Mouse (Mus musculus) CH12.LX (cell line): ENCODE results near the gene Pepd. TPM values are rescaled to one million over a fixed set of nuclear protein-coding genes. Genes with fewer than 3 reads are reported as not detected.

Experiments
- DNase-seq: peaks from one replicate; pipeline ENCODE4 v3.0.0-alpha.2; 2013; ENCODE audit errors: extremely low read depth
- H3K27ac ChIP-seq: 2 replicates; pipeline ENCODE4 v1.5.1; 2012; ENCODE audit warnings: low read depth, mild to moderate bottlenecking, control low read depth, moderate library complexity; ENCODE audit not compliant: insufficient read depth
- H3K27me3 ChIP-seq: replicated peaks from 2 replicates; pipeline ENCODE3; 2012; ENCODE audit warnings: inconsistent platforms
- H3K36me3 ChIP-seq, 2 experiments: replicated peaks in 1 of 2; 2 replicates each; pipeline versions ENCODE3 to v1.6.1; 2012; ENCODE audit warnings: inconsistent platforms in 1 of 2, low read length in 1 of 2, mild to moderate bottlenecking in 1 of 2, mixed read lengths in 1 of 2, moderate library complexity in 1 of 2; ENCODE audit not compliant: control insufficient read depth in 1 of 2, insufficient read depth in 1 of 2
- H3K4me1 ChIP-seq, 2 experiments: 2 replicates each; pipeline ENCODE4 v1.6.1; 2012; ENCODE audit warnings: inconsistent platforms in 1 of 2, moderate library complexity in 1 of 2; ENCODE audit not compliant: insufficient read depth in 2 of 2, control insufficient read depth in 1 of 2
- H3K4me2 ChIP-seq: 2 replicates; pipeline ENCODE4 v1.6.1; 2012; ENCODE audit warnings: low read depth, mild to moderate bottlenecking, control low read depth; ENCODE audit not compliant: poor library complexity, insufficient read depth, severe bottlenecking
- H3K4me3 ChIP-seq, 3 experiments: fragments of 150-350 bp in 1 of 3; sonication (generic) in 1 of 3; replicated peaks in 1 of 3; 2 replicates each; pipeline versions ENCODE3 to v1.5.1; 2011 to 2012; ENCODE audit warnings: low read depth in 2 of 3, low read length in 2 of 3, mild to moderate bottlenecking in 2 of 3, moderate library complexity in 2 of 3, control low read depth in 1 of 3, improper control_type of control experiment in 1 of 3, inconsistent platforms in 1 of 3, mixed read lengths in 1 of 3; ENCODE audit not compliant: poor library complexity in 1 of 3
- H3K79me2 ChIP-seq: replicated peaks from 2 replicates; pipeline ENCODE4 v1.6.1; 2012; ENCODE audit warnings: mild to moderate bottlenecking, moderate library complexity; ENCODE audit not compliant: control insufficient read depth, poor library complexity, insufficient read depth, severe bottlenecking; ENCODE audit errors: extremely low read depth
- H3K9ac ChIP-seq: 2 replicates; pipeline ENCODE4 v1.6.1; 2012; ENCODE audit warnings: low read depth, mild to moderate bottlenecking, control low read depth, moderate library complexity; ENCODE audit not compliant: insufficient read depth
- H3K9me3 ChIP-seq: replicated peaks from 2 replicates; pipeline ENCODE3; 2012; ENCODE audit warnings: low read length, inconsistent platforms, mixed read lengths
- CHD1 ChIP-seq: IDR thresholded peaks from 2 replicates; pipeline ENCODE4 v1.6.1; 2012; ENCODE audit warnings: low read depth, low read length, improper control_type of control experiment, inconsistent platforms
- CHD2 ChIP-seq: IDR thresholded peaks from 2 replicates; pipeline ENCODE4 v1.6.1; 2011; ENCODE audit warnings: low read length, improper control_type of control experiment
- EP300 ChIP-seq: IDR thresholded peaks from 2 replicates; pipeline ENCODE4 v1.6.1; 2011; ENCODE audit warnings: low read length, improper control_type of control experiment
- ETS1 ChIP-seq: conservative IDR thresholded peaks from 2 replicates; pipeline ENCODE4 v1.6.1; 2012; ENCODE audit warnings: low read depth, mild to moderate bottlenecking, inconsistent platforms, low read length, improper control_type of control experiment, moderate library complexity
- HCFC1 ChIP-seq: IDR thresholded peaks from 2 replicates; pipeline ENCODE4 v1.6.1; 2012; ENCODE audit warnings: low read depth, mild to moderate bottlenecking, inconsistent platforms, low read length, improper control_type of control experiment
- IRF4 ChIP-seq: IDR thresholded peaks from 2 replicates; pipeline ENCODE4 v1.6.1; 2014; ENCODE audit warnings: low read depth, mild to moderate bottlenecking, inconsistent platforms, low read length, improper control_type of control experiment
- JUN ChIP-seq: IDR thresholded peaks from 2 replicates; pipeline ENCODE4 v1.6.1; 2011; ENCODE audit warnings: low read depth, mild to moderate bottlenecking, low read length, improper control_type of control experiment, moderate library complexity; ENCODE audit not compliant: insufficient read depth
- MAFK ChIP-seq: IDR thresholded peaks from 2 replicates; pipeline ENCODE4 v1.6.1; 2011; ENCODE audit warnings: low read length, improper control_type of control experiment; ENCODE audit not compliant: insufficient replicate concordance
- MAX ChIP-seq: IDR thresholded peaks from 2 replicates; pipeline ENCODE4 v1.6.1; 2011; ENCODE audit warnings: low read length, improper control_type of control experiment
- MAZ ChIP-seq: IDR thresholded peaks from 2 replicates; pipeline ENCODE4 v1.6.1; 2012; ENCODE audit warnings: low read depth, mild to moderate bottlenecking, inconsistent platforms, low read length, improper control_type of control experiment, moderate library complexity
- MEF2A ChIP-seq: IDR thresholded peaks from 2 replicates; pipeline ENCODE4 v1.6.1; 2014; ENCODE audit warnings: low read depth, mild to moderate bottlenecking, inconsistent platforms, low read length, improper control_type of control experiment, borderline replicate concordance
- NELFE ChIP-seq: IDR thresholded peaks from 2 replicates; pipeline ENCODE4 v1.6.1; 2011; ENCODE audit warnings: low read depth, low read length, improper control_type of control experiment
- PAX5 ChIP-seq: IDR thresholded peaks from 2 replicates; pipeline ENCODE4 v1.6.1; 2012; ENCODE audit warnings: low read length, inconsistent platforms, mixed read lengths
- POLR2A ChIP-seq: IDR thresholded peaks from 2 replicates; pipeline ENCODE4 v1.6.1; 2011; ENCODE audit warnings: low read depth, mild to moderate bottlenecking, improper control_type of control experiment, low read length
- POLR2AphosphoS2 ChIP-seq: IDR thresholded peaks from 2 replicates; pipeline ENCODE4 v1.6.1; 2011; ENCODE audit warnings: low read depth, low read length, improper control_type of control experiment
- RAD21 ChIP-seq: IDR thresholded peaks from 2 replicates; pipeline ENCODE4 v1.6.1; 2011; ENCODE audit warnings: low read depth, mild to moderate bottlenecking, low read length, improper control_type of control experiment, moderate library complexity
- TCF12 ChIP-seq: IDR thresholded peaks from 2 replicates; pipeline ENCODE4 v1.6.1; 2014; ENCODE audit warnings: low read depth, mild to moderate bottlenecking, inconsistent platforms, low read length, improper control_type of control experiment
- UBTF ChIP-seq: IDR thresholded peaks from 2 replicates; pipeline ENCODE4 v1.6.1; 2012; ENCODE audit warnings: low read depth, mild to moderate bottlenecking, inconsistent platforms, low read length, improper control_type of control experiment, moderate library complexity
- USF2 ChIP-seq: conservative IDR thresholded peaks from 2 replicates; pipeline ENCODE4 v1.6.1; 2011; ENCODE audit warnings: low read depth, low read length, improper control_type of control experiment
- ZC3H11A ChIP-seq: IDR thresholded peaks from 2 replicates; pipeline ENCODE4 v1.6.1; 2012; ENCODE audit warnings: low read depth, mild to moderate bottlenecking, inconsistent platforms, low read length, improper control_type of control experiment
- ZNF384 ChIP-seq: IDR thresholded peaks from 2 replicates; pipeline ENCODE4 v1.6.1; 2012; ENCODE audit warnings: low read depth, low read length, improper control_type of control experiment, inconsistent platforms
- dilution Hi-C: fragments of 300-500 bp; cut with MboI; formaldehyde crosslinking; loops from 2 replicates; pipeline ENCODE4 v1.14.3; 2020; ENCODE audit warnings: low sequenced_read_pairs; ENCODE audit not compliant: extremely low pct_unique_long_range_greater_than_20kb, extremely low pct_ligation_motif_present
- in situ Hi-C: fragments of 300-500 bp; cut with MboI; formaldehyde crosslinking; loops from 3 replicates; pipeline ENCODE4 v1.14.3; 2019; ENCODE audit warnings: low sequenced_read_pairs, low pct_ligation_motif_present, low pct_unique_long_range_greater_than_20kb, mixed read lengths
- polyA plus RNA-seq: library from polyadenylated mRNA; unstranded; fragments of >175 nt; gene quantifications from 2 replicates; pipeline ENCODE4 v1.2.1, GENCODE M21; 2012; ENCODE audit warnings: low read depth; ENCODE audit not compliant: insufficient read length
- total RNA-seq, 2 experiments: library from RNA; depleted of rRNA; stranded (reverse); fragments of 300-350 nt in 1 of 2; fragments of >200 nt in 1 of 2; gene quantifications; 2 replicates each; pipeline ENCODE4 v1.2.3; 2012 to 2014

Gene Pepd
- total and polyA plus RNA-seq, 3 experiments = 52.4 to 68.3 (median 53.5) TPM

GRCm38 (mm10) chr7:34987258-34987657 is 75.1 kb downstream of the Pepd start:
- H3K27ac ChIP-seq = no peak overlapping the region
- H3K79me2 ChIP-seq = no peaks in the 10 kb centered on the region
- H3K9ac ChIP-seq = no peak overlapping the region
- H3K27me3 ChIP-seq = no peaks in the 10 kb centered on the region
- peaks cover 5% of the 10 kb centered on the region for H3K9me3 ChIP-seq
- H3K36me3 ChIP-seq = peaks cover 0 to 49% of the 10 kb centered on the region in 2 experiments
- H3K4me2 ChIP-seq = no peak overlapping the region
- no peak for DNase-seq
- dilution Hi-C loops (no loop called here), in situ Hi-C loops (no loop called here)
- no peak overlapping the region for H3K4me3 ChIP-seq
- TF ChIP-seq TCF12 (no peak), MEF2A (no peak), CHD2 (no peak), IRF4 (no peak), CHD1 (no peak), POLR2AphosphoS2 (no peak), POLR2A (no peak), HCFC1 (no peak), MAZ (no peak), EP300 (no peak), ZC3H11A (no peak), ZNF384 (no peak), JUN (no peak), NELFE (no peak), MAFK (no peak), MAX (no peak)
- TF ChIP-seq, all 38 proteins: peak for 0
- peaks cover 11 to 40% of the 10 kb centered on the region in 2 experiments for H3K4me1 ChIP-seq

GRCm38 (mm10) chr7:34988488-34988887 is 76.3 kb downstream of the Pepd start:
- no peak for DNase-seq
- H3K4me1 ChIP-seq = peaks cover 11 to 38% of the 10 kb centered on the region in 2 experiments
- in situ Hi-C loops = no loop called here

More at GRCm38 (mm10) chr7:34988488-34988887, 76.3 kb downstream of the Pepd start:
- no peak overlapping the region for H3K27ac ChIP-seq
- no peaks in the 10 kb centered on the region for H3K79me2 ChIP-seq
- H3K9ac ChIP-seq = no peak overlapping the region
- TF ChIP-seq ETS1 (no peak), MAX (no peak), PAX5 (no peak), ZNF384 (no peak), USF2 (no peak), RAD21 (no peak), UBTF (no peak), CHD1 (no peak)
- dilution Hi-C loops = no loop called here
- no peaks in the 10 kb centered on the region for H3K27me3 ChIP-seq
- H3K9me3 ChIP-seq = peaks cover 5% of the 10 kb centered on the region
- no peak overlapping the region for H3K4me2 ChIP-seq
- H3K4me3 ChIP-seq = no peak overlapping the region
- H3K36me3 ChIP-seq = peaks cover 0 to 50% of the 10 kb centered on the region in 2 experiments
